Mouse (Mus musculus) 3134 (cell line): ENCODE data around the gene Rras.

ENCODE experiments used
- DNase-seq: peaks from one replicate; pipeline ENCODE4 v3.0.0-alpha.2; 2011; ENCODE audit warnings: low spot score; ENCODE audit not compliant: insufficient read length; ENCODE audit errors: extremely low read depth

The Rras gene

DNA sequence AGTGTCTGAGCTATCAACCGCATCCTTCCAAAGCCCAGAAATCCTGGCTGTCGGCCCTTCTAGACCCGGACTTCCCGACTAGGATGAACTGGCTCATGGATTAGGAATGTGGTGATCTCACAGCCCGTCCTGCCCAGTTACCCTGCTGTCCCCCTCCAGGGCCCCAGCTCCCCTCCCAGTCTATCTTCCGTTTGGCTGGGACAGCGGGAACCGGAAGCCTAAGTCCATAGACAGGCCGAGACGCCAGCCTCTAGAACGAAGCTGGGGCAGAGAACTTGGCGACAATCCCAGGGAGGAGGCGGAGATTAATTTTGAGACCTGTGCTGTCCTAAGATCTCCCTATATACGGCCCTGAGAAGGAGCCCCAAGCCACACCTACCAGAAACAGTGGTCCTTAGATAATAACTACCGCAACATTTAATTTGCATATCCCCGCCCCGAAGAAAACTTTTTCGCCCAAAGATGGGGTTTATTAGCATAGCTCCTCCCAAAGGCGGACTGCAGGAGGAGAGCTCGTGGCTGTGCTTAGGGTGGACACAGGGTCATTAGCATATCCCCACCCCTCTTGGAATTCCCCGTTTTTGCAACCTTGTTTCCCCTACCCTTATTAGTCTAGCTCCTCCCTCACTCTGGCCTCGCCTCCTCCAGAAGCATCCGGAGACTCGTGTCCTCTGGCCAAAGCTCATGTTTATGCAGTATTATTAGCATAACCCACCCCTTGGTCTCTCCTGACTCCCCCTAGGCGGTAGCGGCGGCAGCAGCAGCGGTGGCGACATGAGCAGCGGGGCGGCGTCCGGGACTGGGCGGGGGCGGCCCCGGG is at the start of gene Rras:
Gene Rras (plus strand): TSS at position 720 of the 820 bp plus-strand sequence.
- DNase-seq = peak; percentile 95

GRCm38 (mm10) chr7:44970231-44970691 is 47.5 kb upstream of the Rras start:
- no peak for DNase-seq

DNA sequence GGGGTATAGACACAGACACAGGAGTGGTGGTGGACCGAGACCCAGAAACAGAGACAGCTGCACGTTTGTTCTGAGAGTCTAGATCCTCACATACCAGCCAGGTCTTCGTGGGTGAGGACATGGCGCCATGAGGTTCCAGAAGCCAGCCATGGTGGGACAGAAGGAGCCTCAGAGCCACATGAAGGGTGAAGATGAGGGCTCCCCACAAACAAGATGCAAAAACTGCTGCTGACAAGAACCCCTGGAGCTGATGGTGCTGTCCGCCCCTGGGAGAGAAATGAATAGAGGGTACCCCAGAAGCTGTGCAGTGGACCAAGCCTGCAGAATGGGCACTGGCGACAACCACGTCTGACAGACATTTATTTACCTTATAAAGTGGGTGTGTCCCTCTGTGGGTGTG is 46.6 kb upstream of the Rras start:
- no peak for DNase-seq

GRCm38 (mm10) chr7:44973415-44974130 is 44.2 kb upstream of the Rras start:
- DNase-seq = no peak

GRCm38 (mm10) chr7:44974383-44975116 is 43.2 kb upstream of the Rras start, which contains the start of gene Cpt1c:
Gene Cpt1c (minus strand): TSS chr7:44974851.
- peak; percentile 44 for DNase-seq

DNA sequence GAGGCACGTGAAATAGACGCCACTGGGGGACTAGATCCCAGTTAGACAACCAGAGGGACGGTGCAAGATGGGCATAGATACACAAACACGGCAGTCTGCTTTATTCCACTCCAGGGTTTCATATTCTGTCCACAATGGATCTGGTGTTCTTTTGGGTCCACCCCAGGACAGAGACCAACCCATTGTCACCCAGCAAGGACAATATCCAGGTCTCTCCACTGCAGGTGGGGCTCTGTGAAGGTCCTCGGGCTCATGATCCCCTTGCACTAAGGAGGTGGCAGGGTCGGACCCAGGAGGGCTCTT is 42.7 kb upstream of the Rras start:
- no peak for DNase-seq

GRCm38 (mm10) chr7:44978300-44978699 is 39.5 kb upstream of the Rras start:
- no peak for DNase-seq

DNA sequence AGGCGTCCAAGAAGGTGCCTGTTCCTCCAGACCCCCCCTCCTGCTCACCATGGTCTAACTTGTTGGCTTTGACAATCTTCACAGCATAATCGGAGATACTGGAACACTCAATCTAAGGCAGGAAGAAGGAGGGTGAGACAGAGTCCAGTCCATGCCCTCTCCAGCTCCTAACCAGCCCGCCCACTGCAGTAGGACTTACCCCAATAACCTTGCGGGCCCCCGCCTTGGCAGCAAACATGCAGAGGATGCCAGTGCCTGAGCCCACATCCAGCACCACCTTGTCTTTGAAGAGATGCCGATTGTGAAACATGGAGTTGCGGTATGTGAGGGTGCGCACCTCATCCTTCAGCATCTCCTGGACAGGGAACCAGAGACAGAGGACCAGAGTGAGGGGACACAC is 36.2 kb upstream of the Rras start:
- DNase-seq = no peak

- DNase-seq = peak; percentile 70
These were observed 34.7 kb upstream of the Rras start for GRCm38 (mm10) chr7:44983085-44983484.

DNA sequence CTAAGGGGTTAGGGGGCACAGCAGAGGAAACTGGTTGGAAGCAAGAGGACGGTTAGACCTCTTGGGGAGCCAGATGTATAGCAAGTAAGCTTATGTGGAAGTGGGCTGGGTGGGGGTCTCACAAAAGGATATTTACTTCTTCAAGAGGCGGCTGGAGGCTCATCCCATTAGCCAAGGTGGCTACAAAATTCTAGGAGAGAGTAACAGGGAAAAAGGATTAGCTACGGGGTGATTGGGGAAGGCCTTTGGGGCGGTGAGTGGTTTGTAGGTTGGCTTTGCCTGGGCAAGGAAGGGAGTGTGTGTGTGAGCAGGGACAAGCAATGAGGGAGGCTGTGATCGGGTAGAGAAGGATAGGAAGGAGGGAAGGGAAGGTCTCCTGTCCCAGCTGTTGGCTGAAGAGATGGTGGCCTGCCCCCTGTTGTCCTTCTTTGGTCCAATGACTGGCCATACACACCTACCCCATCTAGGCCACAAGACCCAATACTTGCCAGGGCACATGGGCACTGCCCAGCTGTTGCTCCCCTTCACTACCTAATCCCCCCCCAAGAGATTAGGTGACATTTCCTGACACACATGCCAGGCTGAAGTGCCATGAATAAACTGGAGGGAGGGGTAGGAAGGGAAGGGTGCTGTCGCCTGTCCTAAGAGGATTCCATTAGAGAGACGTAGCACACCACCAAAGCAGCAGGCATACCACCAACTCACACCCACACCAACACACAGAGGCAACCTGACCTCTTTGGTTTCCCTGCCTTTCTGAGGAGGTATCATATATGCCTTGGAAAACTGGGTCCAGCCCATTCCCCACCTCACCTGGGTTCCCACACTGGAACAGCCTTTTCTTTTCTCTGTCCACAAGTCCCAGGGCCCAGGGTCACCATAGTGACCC is 33.6 kb upstream of the Rras start:
- no peak for DNase-seq

DNA sequence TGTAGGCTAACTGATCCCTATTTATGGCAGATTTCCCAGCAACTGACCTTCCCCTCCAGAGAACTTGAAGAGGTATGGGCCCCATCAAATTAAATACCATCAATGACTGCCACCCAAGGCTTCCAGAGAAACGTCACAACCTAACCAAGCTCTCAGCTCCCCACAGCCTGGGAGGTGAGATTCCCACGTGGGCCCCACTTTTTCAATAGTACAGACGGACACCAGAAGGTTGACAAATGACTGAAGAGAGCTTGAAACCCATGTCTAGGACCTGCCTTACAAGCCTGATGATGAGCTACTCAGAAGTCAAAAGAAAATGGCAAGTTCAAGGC is 33.0 kb upstream of the Rras start:
- no peak for DNase-seq

DNA sequence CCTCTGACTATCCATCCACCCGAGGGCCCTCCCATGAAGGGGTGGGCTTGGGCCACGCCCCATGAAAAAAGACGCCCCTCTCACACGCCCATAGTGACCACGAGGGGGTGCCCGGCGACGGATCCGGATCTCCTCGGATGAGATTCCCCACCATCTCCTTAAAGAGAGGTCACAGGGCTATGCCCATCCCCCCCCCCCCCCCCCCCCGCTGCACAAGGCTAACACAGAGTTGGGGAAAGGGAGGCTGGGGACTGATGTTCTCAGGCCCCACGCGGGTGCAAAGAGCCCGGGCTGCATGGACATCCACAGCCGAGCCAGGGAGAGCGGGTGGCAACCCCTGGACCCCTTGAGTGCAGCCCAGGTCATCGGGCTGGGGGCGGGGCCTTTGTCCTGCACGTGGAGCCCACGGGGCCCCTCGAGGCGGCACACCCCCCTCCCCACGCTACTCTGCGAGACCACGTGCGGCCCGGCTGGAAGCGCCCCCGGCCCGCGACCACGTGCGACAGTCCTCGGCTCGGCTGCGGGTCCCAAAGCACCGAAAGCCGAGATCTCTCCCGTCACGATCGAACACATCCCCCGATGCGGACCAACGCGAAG is 32.1 kb upstream of the Rras start:
- peak; percentile 68 for DNase-seq

DNA sequence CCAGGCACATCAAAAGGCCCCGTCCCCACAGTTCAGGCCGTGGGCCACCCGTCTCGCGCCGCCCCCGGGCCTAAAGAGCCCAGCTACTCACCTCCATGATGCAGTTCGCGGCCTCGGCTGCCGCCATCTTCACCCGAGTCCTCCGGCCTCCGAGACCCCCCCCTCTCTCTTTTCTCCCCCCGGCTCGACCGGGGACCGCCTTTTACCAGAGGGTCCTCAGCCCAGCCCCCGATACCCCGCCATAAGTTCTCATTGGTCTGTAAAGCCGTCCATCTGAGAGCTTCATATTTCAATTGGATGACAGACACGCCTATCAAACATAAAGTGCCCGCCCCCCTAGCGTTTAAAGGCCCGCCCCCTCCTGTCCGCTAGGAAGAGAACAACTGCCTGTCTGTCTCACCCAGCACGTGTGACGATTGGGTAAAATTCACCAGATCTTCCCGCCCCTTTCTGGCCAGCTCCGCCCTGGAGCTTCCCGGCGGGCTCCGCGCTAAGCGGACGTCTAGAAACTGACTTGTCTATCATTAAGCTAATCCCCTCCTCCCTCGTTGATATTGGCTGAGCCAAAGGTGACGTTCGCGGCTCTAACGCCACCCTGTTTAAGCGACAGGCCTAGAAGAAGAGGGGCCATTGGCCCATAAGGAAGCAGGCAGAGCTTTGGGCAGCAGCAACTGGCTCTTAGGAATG is 31.4 kb upstream of the Rras start, which contains the start of gene Prmt1:
Gene Prmt1 (minus strand): TSS at position 377 of the 687 bp plus-strand sequence.
- DNase-seq = peak; percentile 100

DNA sequence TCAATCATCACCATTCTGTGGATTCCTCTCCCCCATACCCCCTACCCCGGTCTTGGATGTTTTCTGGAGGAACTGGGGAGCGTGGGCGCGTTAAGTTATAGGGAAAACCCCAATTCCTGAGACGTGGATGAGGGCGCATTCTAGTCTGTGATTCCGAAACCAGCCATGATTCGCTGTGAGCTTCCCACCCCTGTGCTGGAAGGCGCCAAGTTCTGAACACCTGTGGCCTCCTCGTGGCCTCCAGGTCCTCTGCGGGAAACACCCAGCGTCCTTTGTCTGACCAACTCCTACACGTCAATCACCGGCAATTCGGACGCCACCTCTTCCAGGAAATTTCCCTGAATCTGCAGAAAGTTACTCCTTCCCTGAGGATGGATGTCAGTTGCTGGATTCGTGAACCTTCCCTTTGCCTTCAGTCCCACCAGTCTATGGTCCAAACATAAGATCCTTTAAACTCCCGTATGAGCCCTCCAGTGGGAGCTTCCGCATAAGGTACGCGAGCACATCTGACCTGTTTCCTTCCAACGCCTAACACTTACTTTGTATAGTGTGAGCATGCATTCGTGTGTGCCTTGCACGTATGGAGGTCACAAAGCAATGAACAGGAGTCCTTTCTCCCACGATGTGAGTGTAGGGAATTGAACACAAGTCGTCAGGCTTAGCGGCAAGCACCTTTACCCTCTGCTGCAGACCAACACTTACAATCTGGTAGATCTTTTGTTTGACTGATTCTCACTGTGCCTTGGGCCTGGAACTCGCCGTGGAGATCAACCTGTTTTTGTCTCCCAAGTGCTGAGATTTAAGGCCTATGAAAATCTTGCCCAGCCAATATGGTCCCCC is 30.7 kb upstream of the Rras start:
- DNase-seq = no peak

GRCm38 (mm10) chr7:44996672-44997071 is 21.1 kb upstream of the Rras start:
- DNase-seq = no peak

DNA sequence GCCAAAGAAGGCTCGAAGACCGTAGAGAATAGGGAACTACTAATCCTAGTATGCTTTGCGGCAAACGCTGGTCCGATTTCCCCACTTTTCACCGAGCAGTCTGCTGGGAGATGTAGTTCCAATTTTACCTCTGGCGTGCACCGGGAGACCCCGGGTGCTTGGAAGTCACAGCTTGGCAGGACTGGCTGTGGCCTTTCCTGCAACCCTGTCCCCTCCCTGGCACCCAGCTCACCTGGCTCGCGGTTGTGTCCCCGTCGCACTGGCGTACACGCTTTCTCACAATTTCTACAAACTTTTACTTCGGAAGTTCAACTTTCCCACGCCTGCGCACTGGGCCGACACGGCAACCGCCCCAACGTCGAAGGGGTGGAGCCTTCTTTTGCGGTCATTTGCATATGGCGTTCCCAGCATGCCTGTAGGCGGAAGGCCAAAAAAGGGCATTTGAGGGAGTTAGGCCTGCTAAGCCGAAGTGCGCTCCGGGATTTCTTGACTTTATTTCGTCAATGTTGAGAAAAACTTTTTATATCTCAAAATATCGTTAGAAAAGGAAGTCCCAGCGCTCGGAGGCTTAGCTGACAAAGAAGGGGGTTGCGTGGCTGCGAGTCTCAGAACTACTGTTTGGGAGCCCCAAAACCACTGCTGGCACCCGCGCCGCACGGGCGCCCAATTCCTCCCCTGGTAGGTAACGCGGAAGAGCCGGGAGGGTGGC is 20.4 kb upstream of the Rras start, which contains the start of gene Irf3:
Gene Irf3 (plus strand): TSS at position 418 of the 709 bp plus-strand sequence.
- DNase-seq = peak; percentile 96

GRCm38 (mm10) chr7:44997940-44998428 is 19.8 kb upstream of the Rras start:
- DNase-seq = no peak

DNA sequence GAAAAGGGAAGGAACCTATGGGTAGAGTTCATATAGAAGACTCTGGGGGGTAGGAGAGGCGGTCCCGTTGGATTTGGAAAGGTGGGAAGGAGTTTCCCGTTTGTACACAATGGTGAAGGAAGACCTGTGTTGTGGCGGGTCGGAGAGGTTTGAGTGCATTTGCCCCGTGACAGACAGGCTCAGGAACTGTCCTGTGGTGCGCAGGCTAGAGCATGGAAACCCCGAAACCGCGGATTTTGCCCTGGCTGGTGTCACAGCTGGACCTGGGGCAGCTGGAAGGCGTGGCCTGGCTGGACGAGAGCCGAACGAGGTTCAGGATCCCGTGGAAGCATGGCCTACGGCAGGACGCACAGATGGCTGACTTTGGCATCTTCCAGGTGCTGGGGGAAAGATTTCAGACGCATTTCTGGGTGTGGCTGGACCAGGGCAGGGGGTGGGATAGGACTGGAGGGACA is 19.2 kb upstream of the Rras start, which contains the start of gene Bcl2l12:
Gene Bcl2l12 (minus strand): TSS at position 212 of the 455 bp plus-strand sequence.
- peak; percentile 88 for DNase-seq
